Mouse (Mus musculus) heart, adult 2 months (tissue): ENCODE measurements around the gene Slc27a4. TPM values are rescaled to one million over a fixed set of nuclear protein-coding genes. Genes with fewer than 3 reads are reported as not detected.

ENCODE experiments used
- DNase-seq, 2 experiments: peaks; one replicate each; pipeline ENCODE4 v3.0.0; 2021
- H3K27ac ChIP-seq: fragments of 200-600 bp; 2 replicates; pipeline ENCODE4 v1.8.1; 2022
- H3K27me3 ChIP-seq: fragments of 200-500 bp; 2 replicates; pipeline ENCODE4 v1.6.1; 2012; ENCODE audit warnings: mild to moderate bottlenecking, low read length, inconsistent platforms, mixed read lengths; ENCODE audit not compliant: control insufficient read depth, insufficient read depth
- H3K36me3 ChIP-seq: fragments of 200-500 bp; 2 replicates; pipeline ENCODE4 v1.6.1; 2012; ENCODE audit warnings: low read length, inconsistent platforms; ENCODE audit not compliant: control insufficient read depth, insufficient read depth
- H3K4me1 ChIP-seq: fragments of 200-500 bp; 2 replicates; pipeline ENCODE4 v1.6.1; 2011; ENCODE audit warnings: low read length; ENCODE audit not compliant: control insufficient read depth, insufficient read depth
- H3K4me3 ChIP-seq: fragments of 200-600 bp; 2 replicates; pipeline ENCODE4 v1.8.1; 2022
- H3K79me2 ChIP-seq: fragments of 200-500 bp; replicated peaks from 2 replicates; pipeline ENCODE4 v1.6.1; 2012; ENCODE audit warnings: mild to moderate bottlenecking, inconsistent platforms, low read length, moderate library complexity, mixed read lengths; ENCODE audit not compliant: control insufficient read depth, insufficient read depth
- H3K9ac ChIP-seq: fragments of 200-500 bp; 2 replicates; pipeline ENCODE4 v1.6.1; 2012; ENCODE audit warnings: low read depth, mild to moderate bottlenecking, control low read depth, inconsistent platforms, low read length, mixed read lengths
- CTCF ChIP-seq: fragments of 200-600 bp; IDR thresholded peaks from 2 replicates; pipeline ENCODE4 v1.8.1; 2022; ENCODE audit warnings: antibody characterized with exemption, mild to moderate bottlenecking, moderate library complexity
- EP300 ChIP-seq: fragments of 200-500 bp; IDR thresholded peaks from 2 replicates; pipeline ENCODE4 v1.6.1; 2011; ENCODE audit warnings: low read depth, low read length, control low read depth; ENCODE audit not compliant: insufficient read depth
- POLR2A ChIP-seq: fragments of 200-500 bp; IDR thresholded peaks from 2 replicates; pipeline ENCODE4 v1.6.1; 2011; ENCODE audit warnings: mild to moderate bottlenecking, low read depth, low read length, control low read depth; ENCODE audit not compliant: insufficient read depth
- WGBS: fragments of 180-500 bp; shearing (Covaris S2); methylation state at CpG from one replicate; pipeline ENCODE4 v1.1.7; 2018; 5-methylcytosine and 5-hydroxymethylcytosine counted together
- intact Hi-C: fragments of 180-260 bp; cut with DNase I; formaldehyde crosslinking; loops from one replicate; pipeline ENCODE4 v1.15.1; 2025
- polyA plus RNA-seq: library from polyadenylated mRNA; depleted of rRNA; stranded (reverse); fragments of >200 nt; gene quantifications from 2 replicates; pipeline ENCODE4 v1.2.3, GENCODE M21; 2012
- total RNA-seq, 2 experiments: library from RNA; stranded (reverse); gene quantifications; 2 replicates each; pipeline ENCODE4 v1.2.3; 2021

Slc27a4 gene
- total and polyA plus RNA-seq, 3 experiments, result 16.6 to 18.0 (median 17.0) TPM

- no peak overlapping the region for H3K4me3 ChIP-seq
- no peak for DNase-seq
- H3K79me2 ChIP-seq, result no peaks in the 10 kb centered on the region
- intact Hi-C loops, result no loop called here
- TF ChIP-seq CTCF, result peak; percentile 8; the same call in 1 of the 2 replicates
- TF ChIP-seq EP300, result no peak
- WGBS, result 58% methylated on average over 5 of the region's 5 CpGs
- H3K9ac ChIP-seq, result no peak overlapping the region
- no peaks in the 10 kb centered on the region for H3K36me3 ChIP-seq
- H3K4me1 ChIP-seq, result no peaks in the 10 kb centered on the region
- no peaks in the 10 kb centered on the region for H3K27me3 ChIP-seq
- no peak overlapping the region for H3K27ac ChIP-seq
Observed at GRCm38 (mm10) chr2:29849841-29850480, 47.5 kb downstream of the Slc27a4 start.

- 50% methylated on average over 4 of the region's 4 CpGs for WGBS
- no peaks in the 10 kb centered on the region for H3K27me3 ChIP-seq
- H3K36me3 ChIP-seq, result no peaks in the 10 kb centered on the region
- H3K9ac ChIP-seq, result no peak overlapping the region
- no peaks in the 10 kb centered on the region for H3K79me2 ChIP-seq
- DNase-seq, result no peak
- no peaks in the 10 kb centered on the region for H3K4me1 ChIP-seq
- intact Hi-C loops, result no loop called here
- no peak overlapping the region for H3K27ac ChIP-seq
- TF ChIP-seq CTCF (no peak), EP300 (no peak), POLR2A (no peak)
- no peak overlapping the region for H3K4me3 ChIP-seq
Observed at GRCm38 (mm10) chr2:29852957-29853485, 50.6 kb downstream of the Slc27a4 start.

- Histone ChIP-seq H3K4me3 (no peak overlapping the region), H3K36me3 (no peaks in the 10 kb centered on the region), H3K9ac (no peak overlapping the region), H3K79me2 (no peaks in the 10 kb centered on the region), H3K27ac (no peak overlapping the region), H3K4me1 (no peaks in the 10 kb centered on the region), H3K27me3 (no peaks in the 10 kb centered on the region)
- intact Hi-C loops, result no loop called here
- TF ChIP-seq CTCF, result no peak
- TF ChIP-seq POLR2A, result no peak
- no peak for TF ChIP-seq EP300
- DNase-seq, result no peak
- WGBS, result 55% methylated on average over 5 of the region's 5 CpGs
Observed at GRCm38 (mm10) chr2:29853736-29854135, 51.3 kb downstream of the Slc27a4 start.

GRCm38 (mm10) chr2:29855585-29856210, 53.3 kb downstream of the Slc27a4 start:
- WGBS, result 83% methylated on average over 10 of the region's 10 CpGs
- DNase-seq, result no peak
- Histone ChIP-seq H3K27me3 (no peaks in the 10 kb centered on the region), H3K27ac (no peak overlapping the region), H3K9ac (no peak overlapping the region), H3K79me2 (no peaks in the 10 kb centered on the region), H3K4me1 (no peaks in the 10 kb centered on the region), H3K4me3 (no peak overlapping the region), H3K36me3 (no peaks in the 10 kb centered on the region)
- TF ChIP-seq POLR2A (no peak), CTCF (no peak)
- intact Hi-C loops, result no loop called here

- no peak for DNase-seq
- H3K4me3 ChIP-seq, result no peak overlapping the region
- no peaks in the 10 kb centered on the region for H3K36me3 ChIP-seq
- no peaks in the 10 kb centered on the region for H3K27me3 ChIP-seq
- H3K4me1 ChIP-seq, result no peaks in the 10 kb centered on the region
- TF ChIP-seq EP300 (no peak), POLR2A (no peak), CTCF (no peak)
- intact Hi-C loops, result no loop called here
- WGBS, result 52% methylated on average over 19 of the region's 19 CpGs
- no peaks in the 10 kb centered on the region for H3K79me2 ChIP-seq
- H3K9ac ChIP-seq, result no peak overlapping the region
- H3K27ac ChIP-seq, result no peak overlapping the region
Observed at GRCm38 (mm10) chr2:29856451-29857260, 54.2 kb downstream of the Slc27a4 start.

- no peak for TF ChIP-seq EP300
- no peak for TF ChIP-seq POLR2A
- no peak for TF ChIP-seq CTCF
- no peaks in the 10 kb centered on the region for H3K36me3 ChIP-seq
- no peak for DNase-seq
- intact Hi-C loops, result no loop called here
- 11% methylated on average over 2 of the region's 2 CpGs for WGBS
- no peak overlapping the region for H3K4me3 ChIP-seq
- H3K4me1 ChIP-seq, result no peaks in the 10 kb centered on the region
- H3K27me3 ChIP-seq, result no peaks in the 10 kb centered on the region
- no peak overlapping the region for H3K9ac ChIP-seq
- no peak overlapping the region for H3K27ac ChIP-seq
- H3K79me2 ChIP-seq, result no peaks in the 10 kb centered on the region
Observed at GRCm38 (mm10) chr2:29857341-29857740, 54.9 kb downstream of the Slc27a4 start.
